Mouse (Mus musculus) layer of hippocampus, adult 9-10 months (tissue): Measurements from ENCODE around the gene Gm20517.

ENCODE experiments used
- DNase-seq: peaks from one replicate; pipeline ENCODE4 v3.0.0; 2022; ENCODE audit warnings: low spot score

Gm20517 gene

DNA sequence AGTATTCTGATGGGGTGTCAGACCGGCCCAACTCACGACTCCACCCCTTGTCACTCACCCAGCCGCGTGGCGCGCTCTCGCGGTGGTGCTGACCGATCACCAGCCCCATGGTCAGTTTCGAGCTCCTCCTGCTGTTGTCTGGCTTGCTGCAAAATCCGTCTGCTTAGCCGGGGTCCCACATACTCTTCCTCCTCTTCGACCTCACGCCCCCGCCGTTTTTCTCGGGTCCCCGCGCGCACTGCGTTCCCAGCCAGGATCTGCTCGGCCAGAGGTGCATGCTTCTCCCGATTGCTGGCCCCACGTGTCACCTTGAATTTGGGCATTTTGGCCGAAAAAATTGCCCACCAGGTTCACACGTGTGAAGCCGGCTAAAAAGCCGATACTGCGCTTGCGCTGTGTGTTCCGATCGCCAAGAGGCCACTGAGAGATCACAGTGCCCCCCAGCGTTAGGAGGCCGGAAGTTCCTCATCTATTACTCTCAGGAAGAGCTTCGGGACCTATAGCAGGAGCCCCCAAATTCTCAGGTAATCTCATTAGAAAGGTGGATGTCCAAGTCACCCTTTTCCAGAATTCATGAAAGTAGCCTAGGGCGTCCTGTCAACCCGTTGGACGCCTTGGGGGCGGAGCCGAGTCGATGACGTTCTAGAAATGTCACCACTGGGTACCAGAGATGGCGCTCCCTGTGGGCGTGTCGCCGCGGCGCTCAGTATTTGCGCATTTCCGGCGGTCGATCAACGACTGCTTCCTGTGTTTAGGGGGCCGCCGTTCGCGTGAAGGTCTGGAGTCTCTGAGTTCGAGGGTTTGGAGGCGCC is at the start of gene Gm20517, which contains the start of the genes Bysl and Med20:
Gm20517 (plus strand) TSS at position 741 of the 812 bp plus-strand sequence.
Bysl (minus strand) TSS at position 644 of the 812 bp plus-strand sequence.
Med20 (plus strand) TSS at position 734 of the 812 bp plus-strand sequence.
- peak; percentile 90 for DNase-seq

DNA sequence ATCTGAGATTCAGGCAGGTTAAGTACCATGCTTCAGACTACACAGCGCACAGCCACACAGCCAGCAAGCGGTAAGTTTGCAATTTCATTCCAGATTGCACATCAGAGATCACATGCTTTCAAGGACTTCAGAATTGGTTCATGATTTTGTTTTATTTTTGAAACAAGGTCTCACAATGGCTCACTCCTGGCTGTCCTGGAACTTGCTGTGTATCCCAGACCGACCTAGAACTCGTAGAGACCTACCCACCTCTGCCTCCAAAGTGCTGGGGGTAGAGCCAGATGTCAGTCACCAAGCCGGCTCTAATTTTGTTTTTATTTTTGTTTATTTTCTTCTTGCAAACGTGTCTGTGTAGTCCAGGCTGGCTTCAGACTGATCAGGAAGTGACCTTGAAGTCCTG is 48.5 kb upstream of the Gm20517 start:
- no peak for DNase-seq

DNA sequence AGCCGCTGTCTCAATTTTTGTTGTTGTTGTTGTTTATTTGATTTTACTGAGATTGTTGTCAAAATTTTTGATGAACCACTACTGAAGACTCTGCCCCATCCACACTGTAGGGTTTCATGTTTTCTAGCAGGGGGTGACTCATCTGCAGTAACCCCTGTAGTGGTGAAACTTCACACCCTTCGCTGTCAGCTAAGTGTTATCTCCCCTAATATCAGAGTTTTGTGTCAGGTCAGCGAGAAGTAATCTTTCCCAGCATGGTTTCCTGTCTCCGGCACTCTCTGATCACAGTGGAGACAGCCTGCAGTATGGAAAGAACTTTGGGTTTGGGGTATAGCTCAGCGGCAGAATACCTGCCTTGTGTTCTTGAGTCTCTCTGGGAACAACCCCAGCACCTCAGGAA is 46.8 kb upstream of the Gm20517 start:
- DNase-seq = no peak

DNA sequence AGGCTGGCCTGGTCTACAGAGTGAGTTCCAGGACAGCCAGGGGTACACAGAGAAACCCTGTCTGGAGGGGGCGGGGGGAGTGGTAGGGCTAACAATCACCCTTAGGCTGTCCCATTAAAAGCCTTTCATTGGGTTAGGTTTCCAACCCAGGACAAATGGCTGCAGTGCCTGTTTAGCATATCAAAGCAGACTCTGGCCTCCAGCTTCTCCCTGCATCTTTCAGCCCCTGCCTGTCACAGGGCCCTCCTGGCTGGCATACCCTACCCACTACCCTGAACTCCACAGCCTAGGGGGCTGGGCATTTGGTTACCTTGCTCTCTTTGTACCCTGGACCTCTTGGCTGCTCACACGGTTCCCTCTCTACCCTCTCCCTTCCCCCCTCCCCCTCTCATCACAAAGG is 45.3 kb upstream of the Gm20517 start:
- DNase-seq = no peak

DNA sequence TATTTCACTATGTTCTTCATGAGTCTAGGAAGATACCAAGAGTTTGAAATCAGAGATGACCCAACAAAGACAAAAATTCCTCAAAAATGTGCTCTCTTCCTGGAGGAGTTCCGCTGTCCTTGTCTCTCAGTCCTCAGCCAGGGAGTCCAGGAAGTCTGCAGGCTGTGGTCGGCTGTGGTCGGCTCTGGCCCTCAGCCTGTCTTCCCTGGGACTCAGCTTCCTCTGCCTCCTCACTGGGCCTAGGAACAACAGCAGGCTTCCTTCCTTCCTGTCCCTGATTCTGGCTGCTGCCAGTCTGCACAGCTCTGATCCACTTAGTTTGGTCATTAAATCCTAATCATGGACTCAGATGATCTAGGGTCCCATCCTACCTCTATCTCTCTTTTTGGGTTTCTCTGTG is 44.1 kb upstream of the Gm20517 start:
- no peak for DNase-seq

DNA sequence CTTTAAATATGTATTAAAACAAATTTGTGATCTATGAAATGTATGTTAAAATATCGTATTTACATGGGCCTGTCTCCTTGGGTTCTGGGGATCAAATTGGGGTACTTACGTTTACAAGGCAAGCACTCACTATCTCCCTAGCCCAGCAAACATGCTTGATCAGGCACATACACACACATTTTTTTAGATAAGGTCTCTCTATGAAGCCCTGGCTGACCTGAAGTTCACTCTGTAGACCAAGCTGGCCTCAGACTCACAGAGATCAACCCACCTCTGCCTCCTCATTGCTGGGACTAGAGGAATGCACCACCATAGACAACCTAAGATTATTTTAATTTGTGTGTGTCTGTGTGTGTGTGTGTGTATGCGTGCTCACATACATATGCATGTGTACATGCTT is 43.0 kb upstream of the Gm20517 start:
- DNase-seq = no peak

DNA sequence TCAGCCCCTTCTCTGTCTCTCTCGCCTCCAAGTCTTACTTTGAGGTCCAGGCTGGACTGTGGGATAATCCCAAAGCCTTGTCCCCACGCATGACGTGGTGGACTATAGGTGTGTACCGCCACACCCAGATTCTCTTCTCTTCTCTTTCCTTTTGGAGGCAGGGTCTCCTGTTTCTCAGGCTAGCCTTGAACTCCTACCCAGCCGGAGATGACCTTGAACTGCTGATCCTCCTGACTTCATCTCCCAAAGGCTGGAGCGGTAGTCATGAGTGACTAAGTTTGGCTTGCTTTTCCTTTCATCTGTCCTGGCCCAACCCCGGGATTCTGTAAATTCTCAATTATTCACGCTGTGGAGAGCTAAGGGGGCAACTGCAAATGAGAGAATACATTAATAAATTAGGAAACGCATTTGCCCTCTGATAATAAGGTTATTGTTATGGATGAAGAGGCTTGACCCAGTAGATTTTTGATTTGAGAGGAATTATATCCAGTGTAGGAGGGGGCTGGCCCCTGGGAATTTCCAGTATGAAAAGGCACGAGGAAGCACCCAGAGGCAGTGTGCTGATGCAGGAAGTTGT is 42.4 kb upstream of the Gm20517 start:
- DNase-seq = no peak

DNA sequence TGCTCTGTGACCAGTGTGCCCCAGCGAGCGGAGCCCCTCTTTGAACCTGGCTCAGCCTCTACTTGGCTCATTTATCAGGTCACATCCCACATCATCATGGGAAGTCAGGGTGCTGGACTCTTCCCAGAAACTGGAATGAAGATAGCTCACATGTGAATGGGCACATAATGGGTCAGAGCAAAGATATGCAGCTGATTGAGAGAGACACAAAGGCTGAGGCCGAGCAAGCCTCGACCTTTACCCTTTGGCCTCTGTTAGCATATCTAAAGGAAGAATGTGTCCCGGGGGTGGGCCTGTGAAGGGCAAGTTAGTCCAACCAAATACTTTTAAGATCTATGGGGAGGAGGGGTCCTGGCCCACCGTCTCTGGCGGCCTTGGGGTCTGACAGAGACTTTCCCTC is 39.8 kb upstream of the Gm20517 start:
- no peak for DNase-seq

DNA sequence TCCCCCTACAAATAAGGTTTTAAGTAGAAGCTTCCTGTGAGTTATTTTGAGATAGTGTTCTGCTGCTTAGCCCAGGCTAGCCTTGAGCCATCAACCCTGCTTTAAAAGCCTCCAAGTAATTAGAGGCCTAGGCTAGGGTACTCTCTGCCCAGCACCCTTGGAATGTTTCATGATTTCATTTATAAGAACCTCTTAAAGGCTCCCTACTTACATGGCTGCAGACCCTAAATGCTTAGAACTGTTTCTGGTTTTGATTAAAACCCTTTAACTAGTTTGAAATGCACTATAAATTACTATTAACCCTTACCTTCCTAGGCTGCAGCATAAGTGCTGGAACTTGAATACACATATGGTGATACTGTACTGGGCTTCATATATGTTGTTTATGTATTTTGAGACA is 39.0 kb upstream of the Gm20517 start:
- DNase-seq = no peak

DNA sequence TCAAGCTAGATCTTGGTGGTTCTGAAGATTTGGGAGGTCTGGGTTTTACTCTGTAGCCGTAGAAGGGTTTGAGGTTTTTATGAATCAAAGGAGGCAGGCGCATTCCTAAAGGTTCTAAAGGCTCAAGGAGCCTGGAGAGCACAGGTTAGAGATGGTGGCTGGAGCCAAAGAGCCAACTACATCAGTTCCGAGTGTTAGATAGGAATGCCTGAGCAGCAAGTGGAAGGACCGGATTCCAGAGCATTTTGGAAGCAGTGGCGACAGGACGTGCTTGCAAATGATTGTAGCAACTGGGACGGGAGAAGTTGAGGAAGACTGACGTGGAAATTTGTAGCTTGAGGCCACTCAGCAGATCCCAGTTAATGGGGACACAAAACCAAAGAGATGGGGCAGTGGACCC is 37.4 kb upstream of the Gm20517 start:
- DNase-seq = no peak

DNA sequence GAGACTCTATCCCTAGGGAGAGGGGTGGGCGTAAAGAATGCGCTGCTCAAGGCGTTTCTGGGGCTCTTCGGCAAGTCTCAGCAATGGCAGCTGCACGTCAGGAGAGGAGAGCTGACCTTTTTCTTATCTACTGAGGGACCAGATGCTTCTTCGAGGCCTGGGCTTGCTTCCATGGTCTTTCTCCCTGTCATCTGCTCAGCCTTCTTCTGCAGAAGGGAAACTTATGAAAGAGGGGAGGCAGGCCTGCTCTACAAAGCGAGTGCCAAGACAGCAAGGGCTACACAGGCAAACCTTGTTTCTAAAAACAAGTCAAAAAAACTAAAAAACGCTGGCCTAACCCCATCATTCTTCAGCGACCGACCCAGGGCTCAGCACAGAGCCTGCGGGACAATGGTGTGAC is 36.6 kb upstream of the Gm20517 start:
- no peak for DNase-seq

DNA sequence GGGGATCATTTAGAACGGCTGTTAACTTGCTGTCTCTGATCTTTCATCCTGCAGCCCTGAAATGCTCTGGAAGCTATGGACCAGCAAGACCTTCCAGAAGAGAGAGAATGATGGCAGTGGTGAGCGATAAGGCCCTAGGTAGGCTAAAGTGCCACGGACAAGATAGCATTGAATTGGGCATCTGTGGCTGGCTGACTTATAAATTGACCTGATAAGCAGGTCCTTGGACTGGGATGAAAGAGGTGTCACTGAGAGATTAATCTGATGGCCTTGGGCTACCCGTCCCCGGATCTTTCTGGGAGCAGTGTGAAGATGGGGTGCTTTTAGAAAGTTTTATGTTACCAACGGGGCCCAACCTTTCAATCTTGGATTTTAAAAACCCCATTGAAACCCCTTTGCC is 32.7 kb upstream of the Gm20517 start:
- no peak for DNase-seq

DNA sequence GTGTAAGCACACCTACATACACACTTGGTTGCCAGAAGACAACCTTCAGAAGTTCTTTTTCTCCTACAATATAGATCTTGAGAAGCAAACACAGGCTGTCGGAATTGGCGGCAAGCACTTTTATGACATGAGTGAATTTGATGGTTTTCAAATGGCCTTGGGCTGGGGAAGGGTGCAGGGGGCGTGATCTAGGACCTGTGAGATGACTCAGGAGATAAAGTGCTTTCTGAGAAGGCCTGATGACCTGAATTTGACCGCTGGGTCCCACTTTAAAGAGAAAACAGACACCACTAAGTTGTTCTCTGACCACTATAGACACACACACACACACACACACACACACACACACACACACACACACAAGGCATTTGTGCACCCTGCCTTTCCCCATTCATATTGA is 30.4 kb upstream of the Gm20517 start:
- DNase-seq = no peak

DNA sequence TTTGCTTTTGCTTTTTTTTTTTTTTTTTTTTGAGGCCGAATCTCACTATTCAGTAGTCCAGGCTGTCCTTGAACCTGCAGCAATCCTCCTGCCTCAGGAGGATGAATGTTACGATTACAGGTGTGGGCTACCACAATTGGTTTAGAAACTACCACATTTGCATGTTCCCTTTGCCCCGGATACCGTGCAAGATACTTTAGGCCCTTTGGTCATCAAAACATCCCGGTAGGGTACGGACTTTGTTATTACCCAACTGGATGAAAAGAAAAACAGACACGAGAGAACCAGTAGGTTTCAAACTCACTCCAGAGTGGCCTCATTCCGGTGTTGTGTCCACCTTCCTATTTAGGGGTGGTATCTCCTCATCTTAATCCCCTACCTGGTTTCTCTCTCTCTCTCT is 22.9 kb upstream of the Gm20517 start:
- no peak for DNase-seq

DNA sequence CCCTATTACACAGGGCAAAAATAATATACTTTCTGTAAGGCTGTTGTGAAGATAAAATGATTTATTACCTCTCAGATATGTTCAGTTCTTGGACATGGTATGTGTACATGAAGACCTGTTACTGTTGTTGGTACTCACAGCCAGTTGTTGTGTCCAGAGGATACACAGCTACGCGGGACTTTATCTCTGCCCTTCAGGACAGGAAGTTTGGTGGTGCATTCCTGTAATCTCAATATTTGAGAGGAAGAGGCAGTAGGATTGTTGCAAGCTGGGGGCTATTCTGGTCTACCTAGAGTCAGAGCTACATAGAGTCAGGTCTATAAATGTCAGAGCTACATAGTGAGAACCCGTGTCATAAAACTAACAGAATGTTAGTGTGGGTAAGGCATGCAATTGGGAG is 20.3 kb upstream of the Gm20517 start:
- DNase-seq = no peak

DNA sequence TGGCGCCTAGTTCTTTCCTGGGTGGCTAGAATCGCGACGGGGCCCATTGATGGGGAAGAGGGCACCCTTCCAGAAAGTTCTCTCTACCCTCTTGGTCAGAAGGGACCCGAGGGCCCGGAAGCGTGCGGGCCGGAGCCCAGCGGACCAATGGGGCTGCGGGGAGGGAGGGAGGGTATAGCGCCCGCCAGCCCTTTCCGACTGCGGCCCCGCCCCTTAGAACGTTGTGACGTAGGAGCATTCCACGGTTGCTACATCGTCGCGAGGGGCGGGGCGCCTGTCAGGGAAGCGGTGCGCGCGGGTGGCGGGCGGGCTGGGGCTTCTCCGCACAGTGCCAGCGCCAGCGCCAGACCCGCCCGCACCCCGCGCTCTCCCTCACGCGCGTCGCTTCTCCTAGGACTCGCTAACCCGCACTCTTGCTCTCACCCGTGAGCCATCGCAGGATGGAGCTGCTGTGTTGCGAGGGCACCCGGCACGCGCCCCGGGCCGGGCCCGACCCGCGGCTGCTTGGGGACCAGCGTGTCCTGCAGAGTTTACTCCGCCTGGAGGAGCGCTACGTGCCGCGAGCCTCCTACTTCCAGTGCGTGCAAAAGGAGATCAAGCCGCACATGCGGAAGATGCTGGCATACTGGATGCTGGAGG is 18.1 kb upstream of the Gm20517 start:
- peak; percentile 51 for DNase-seq

DNA sequence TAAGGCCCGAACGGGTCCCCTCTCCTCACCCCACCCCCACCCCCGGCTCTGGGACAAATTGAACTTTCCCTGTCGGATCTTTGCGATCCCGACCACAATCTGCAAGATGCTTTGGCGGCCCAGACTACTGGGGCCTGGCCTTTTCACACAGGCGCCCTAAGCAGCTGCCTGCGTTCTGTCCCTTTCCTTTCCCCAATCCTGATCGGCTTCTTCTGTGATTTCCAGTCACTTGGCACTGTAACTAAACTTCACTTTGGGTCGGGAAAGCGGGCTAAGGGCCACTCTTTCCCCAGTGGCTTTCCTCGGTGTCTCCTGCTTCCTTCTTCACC is 17.6 kb upstream of the Gm20517 start:
- DNase-seq = no peak

DNA sequence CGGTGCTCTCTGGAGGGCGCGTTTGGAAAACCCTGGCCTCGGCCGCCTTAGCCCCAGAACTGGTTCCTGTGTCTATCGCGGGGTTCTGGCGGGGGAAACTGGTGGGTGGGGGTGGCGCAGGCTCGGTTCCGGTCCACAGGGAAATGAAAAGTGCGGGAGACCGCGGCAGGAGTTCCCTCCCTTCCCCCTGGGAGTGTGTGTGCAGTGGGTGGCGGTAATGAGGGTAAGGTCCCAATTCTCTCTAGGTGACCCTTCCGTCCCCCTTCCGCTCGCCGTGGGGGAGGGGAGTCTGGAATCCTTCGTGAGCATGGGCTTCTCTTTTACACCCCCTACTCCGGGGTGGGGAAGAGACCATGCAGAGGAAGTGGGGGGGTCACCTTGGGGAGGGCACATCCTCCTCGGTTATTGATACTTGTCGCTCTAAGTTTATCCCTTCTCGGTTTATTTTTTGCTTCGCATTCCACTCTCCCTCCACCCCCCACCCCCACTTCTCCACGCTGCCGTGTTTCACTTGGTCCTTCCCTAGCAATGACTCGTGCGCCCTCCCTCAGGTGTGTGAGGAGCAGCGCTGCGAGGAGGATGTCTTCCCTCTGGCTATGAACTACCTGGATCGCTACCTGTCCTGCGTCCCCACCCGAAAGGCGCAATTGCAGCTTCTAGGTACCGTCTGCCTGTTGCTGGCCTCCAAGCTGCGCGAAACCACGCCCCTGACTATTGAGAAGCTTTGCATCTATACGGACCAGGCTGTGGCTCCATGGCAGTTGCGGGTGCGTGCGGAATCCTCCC is 17.0 kb upstream of the Gm20517 start:
- DNase-seq = no peak

DNA sequence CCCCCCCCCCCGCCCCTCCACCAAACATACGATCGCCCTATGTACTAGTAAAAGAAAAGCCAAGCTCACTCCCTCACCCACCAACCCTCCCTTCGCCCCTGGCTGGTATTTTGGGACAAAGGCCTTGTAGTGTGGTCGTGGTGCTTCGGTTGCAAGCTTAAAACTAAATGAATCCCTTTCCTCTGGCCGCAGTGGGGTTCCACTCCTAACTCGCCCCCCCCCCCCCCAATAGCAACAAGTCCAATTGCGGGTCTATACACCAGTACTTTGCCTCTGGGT is 16.5 kb upstream of the Gm20517 start:
- DNase-seq = no peak

DNA sequence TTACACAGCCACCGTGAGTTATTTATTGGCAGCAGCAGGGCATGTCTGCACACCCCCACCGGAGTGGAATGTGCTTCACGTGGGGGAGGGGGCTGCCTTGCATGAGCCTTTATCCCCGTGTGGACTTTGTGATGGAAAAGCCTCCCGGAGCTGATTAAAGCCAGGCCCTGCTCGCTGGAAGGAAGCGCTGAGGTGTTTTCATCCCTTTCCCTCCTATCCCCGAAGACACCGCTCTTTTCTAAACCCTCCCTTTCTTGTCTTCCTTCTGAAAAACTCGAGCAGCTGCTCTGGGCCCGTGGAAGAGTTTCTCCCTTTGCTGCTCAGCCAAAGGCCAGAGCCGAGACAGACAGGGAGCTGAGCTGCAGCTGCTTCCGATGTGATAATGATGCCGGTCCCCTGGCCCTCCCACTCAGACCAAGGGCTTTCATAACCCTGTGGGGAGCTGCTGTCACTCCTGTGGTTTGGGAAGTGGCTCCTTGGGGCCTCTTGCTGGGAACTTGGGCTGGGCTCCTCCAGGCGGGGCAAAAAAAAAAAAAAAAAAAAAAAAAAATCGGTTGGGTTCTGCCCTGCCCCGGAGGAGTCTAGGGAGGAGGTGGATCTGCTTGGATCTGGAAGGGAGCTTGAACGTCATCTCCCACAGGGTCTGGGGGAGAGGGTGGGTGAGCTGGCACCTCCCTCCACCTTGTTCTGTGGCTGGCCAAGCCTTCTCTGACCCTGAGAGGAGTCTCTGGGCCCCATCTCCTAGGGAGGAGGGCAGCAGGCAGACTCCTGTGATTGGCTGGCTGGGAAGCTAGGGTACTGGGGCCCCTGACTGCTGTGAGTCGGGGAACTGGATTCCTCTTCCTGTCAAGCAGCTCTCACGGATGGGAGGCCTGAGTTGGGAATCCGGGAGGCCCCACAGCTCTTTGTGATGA is 15.9 kb upstream of the Gm20517 start:
- DNase-seq = no peak

DNA sequence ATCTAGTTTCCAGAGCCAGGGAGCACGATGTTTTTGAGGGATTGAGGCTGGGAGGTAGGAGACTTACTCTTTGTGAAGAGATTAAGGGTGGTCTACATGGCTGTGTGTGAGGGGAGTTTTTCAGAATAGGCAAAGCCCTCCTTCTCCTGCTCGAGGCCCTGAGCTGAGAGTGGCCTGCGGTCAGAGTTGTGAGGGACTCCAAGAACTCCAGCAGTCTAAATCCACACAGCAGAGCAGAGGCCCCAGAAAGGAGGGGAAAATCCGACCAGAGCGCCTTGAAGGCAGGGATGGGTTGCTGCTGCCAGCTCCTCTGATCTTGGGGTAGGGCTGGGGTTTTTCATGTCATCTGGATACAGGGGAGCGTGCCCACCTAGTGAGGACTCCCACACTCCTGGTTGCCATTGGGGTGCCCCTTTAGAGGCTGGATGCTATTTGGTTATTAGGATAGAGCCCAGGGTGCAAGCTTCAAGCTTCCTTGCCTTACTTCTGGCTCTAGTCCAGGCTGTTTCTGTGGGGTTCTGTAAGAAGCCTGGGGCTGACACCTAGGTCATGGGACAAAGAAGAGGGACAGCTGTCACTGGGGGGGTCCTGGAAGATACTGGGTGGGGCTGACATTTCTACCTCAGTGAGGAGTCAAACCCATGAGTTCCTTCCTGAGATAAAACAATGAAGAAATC is 15.1 kb upstream of the Gm20517 start:
- no peak for DNase-seq
